Mouse (Mus musculus) kidney, embryonic 14.5 days (tissue): Measurements from ENCODE around the gene Ranbp9. TPM values are rescaled to one million over a fixed set of nuclear protein-coding genes. Genes with fewer than 3 reads are reported as not detected.
A peak's percentile ranks its signal among the peaks of the same experiment; 100 is the strongest.

Experiments
- ATAC-seq: fragments of 200-750 bp; cut with Nextera tagmentation; 2 replicates; pipeline ENCODE4 v1.8.0; 2017; ENCODE audit warnings: moderate number of reproducible peaks, mild to moderate bottlenecking, moderate TSS enrichment, moderate library complexity; ENCODE audit not compliant: low FRiP score, low TSS enrichment
- H3K27ac ChIP-seq: fragments of 300-500 bp; sonication (generic); 2 replicates; pipeline ENCODE4 v1.5.1; 2014; ENCODE audit warnings: low read depth, mild to moderate bottlenecking, low read length, moderate library complexity, mixed read lengths
- H3K27me3 ChIP-seq: fragments of 300-500 bp; sonication (generic); 2 replicates; pipeline ENCODE4 v1.6.1; 2014; ENCODE audit warnings: mild to moderate bottlenecking, low read length; ENCODE audit not compliant: control insufficient read depth, insufficient read depth
- H3K36me3 ChIP-seq: fragments of 300-500 bp; sonication (generic); 2 replicates; pipeline ENCODE4 v1.6.1; 2014; ENCODE audit warnings: low read length, mixed read lengths; ENCODE audit not compliant: control insufficient read depth, insufficient read depth
- H3K4me1 ChIP-seq: fragments of 300-500 bp; sonication (generic); 2 replicates; pipeline ENCODE4 v1.6.1; 2014; ENCODE audit warnings: low read length, mixed read lengths; ENCODE audit not compliant: control insufficient read depth, insufficient read depth
- H3K4me2 ChIP-seq: fragments of 300-500 bp; sonication (generic); replicated peaks from 2 replicates; pipeline ENCODE4 v1.6.1; 2014; ENCODE audit warnings: low read depth, mild to moderate bottlenecking, low read length
- H3K4me3 ChIP-seq: fragments of 300-500 bp; sonication (generic); 2 replicates; pipeline ENCODE4 v1.5.1; 2014; ENCODE audit warnings: mild to moderate bottlenecking, low read length
- H3K9ac ChIP-seq: fragments of 300-500 bp; sonication (generic); 2 replicates; pipeline ENCODE4 v1.6.1; 2014; ENCODE audit warnings: low read depth, mild to moderate bottlenecking, low read length, moderate library complexity
- H3K9me3 ChIP-seq: fragments of 300-500 bp; sonication (generic); 2 replicates; pipeline ENCODE4 v1.6.1; 2016; ENCODE audit warnings: low read length; ENCODE audit not compliant: control insufficient read depth
- WGBS: fragments of 180-500 bp; shearing (Covaris S2); extraction: QIAGEN DNeasy Blood & Tissue Kit; methylation state at CpG from one replicate; pipeline ENCODE4 v1.1.7; 2014; 5-methylcytosine and 5-hydroxymethylcytosine counted together
- polyA plus RNA-seq: library from polyadenylated mRNA; unstranded; fragments of >200 nt; fragmentation: Nextera tagmentation; extraction: Ambion mirVana; gene quantifications from 2 replicates; pipeline ENCODE4 v1.2.1, GENCODE M21; 2014

Gene Ranbp9
- polyA plus RNA-seq, 1 experiment from 2014 or later: 15.1 TPM

- H3K36me3 ChIP-seq: no peaks in the 10 kb centered on the region
- no peak overlapping the region for H3K4me3 ChIP-seq
- H3K9ac ChIP-seq: no peak overlapping the region
- no peak for ATAC-seq
- H3K4me2 ChIP-seq: no peak overlapping the region
- no peaks in the 10 kb centered on the region for H3K27me3 ChIP-seq
- H3K27ac ChIP-seq: no peak overlapping the region
- H3K4me1 ChIP-seq: peaks cover 4% of the 10 kb centered on the region; the same call in 1 of the 2 replicates
- WGBS: 92% methylated on average over 5 of the region's 5 CpGs
- H3K9me3 ChIP-seq: no peaks in the 10 kb centered on the region
These were observed 4.3 kb upstream of the Ranbp9 start for GRCm38 (mm10) chr13:43485278-43485976.

DNA sequence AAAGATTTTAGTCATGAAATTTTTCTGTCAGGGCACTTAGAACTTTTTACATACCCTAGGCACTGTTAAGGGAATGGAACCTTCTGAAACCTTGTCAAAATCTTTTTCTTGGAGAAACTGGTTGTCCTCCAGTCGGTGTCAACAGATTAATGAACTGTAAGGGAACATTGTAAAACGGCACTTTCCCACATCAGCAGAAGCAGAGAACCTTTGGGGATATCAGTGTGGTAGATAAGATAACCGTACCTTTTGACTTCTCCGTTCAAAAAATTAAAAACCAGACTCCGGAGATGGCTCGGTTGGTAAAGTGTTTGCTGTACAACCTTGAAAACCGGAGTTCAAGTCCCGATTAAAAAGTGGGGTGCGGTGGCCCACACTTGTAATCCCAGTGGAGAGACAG is 1.7 kb upstream of the Ranbp9 start:
- ATAC-seq: no peak
- no peak overlapping the region for H3K4me3 ChIP-seq
- no peaks in the 10 kb centered on the region for H3K27me3 ChIP-seq
- H3K9ac ChIP-seq: no peak overlapping the region
- no peak overlapping the region for H3K27ac ChIP-seq
- no peaks in the 10 kb centered on the region for H3K36me3 ChIP-seq
- H3K9me3 ChIP-seq: no peaks in the 10 kb centered on the region
- WGBS: 87% methylated on average over 9 of the region's 9 CpGs
- peaks cover 12% of the 10 kb centered on the region; the same call in 1 of the 2 replicates for H3K4me1 ChIP-seq
- H3K4me2 ChIP-seq: no peak overlapping the region

- H3K9ac ChIP-seq: peak overlapping the region; percentile 99; the same call in 1 of the 2 replicates
- H3K4me2 ChIP-seq: peak overlapping the region; percentile 70
- H3K9me3 ChIP-seq: no peaks in the 10 kb centered on the region
- peak; percentile 47; the same call in 1 of the 2 replicates for ATAC-seq
- peaks cover 13% of the 10 kb centered on the region; the same call in 1 of the 2 replicates for H3K4me1 ChIP-seq
- H3K27ac ChIP-seq: peak overlapping the region; percentile 95; the same call in 1 of the 2 replicates
- H3K27me3 ChIP-seq: no peaks in the 10 kb centered on the region
- H3K4me3 ChIP-seq: peak overlapping the region; percentile 97
- H3K36me3 ChIP-seq: no peaks in the 10 kb centered on the region
- 46% methylated on average over 6 of the region's 6 CpGs for WGBS
These were observed 770 bp upstream of the Ranbp9 start for GRCm38 (mm10) chr13:43481859-43482245.

- no peak for ATAC-seq
- Histone ChIP-seq H3K4me1 (peaks cover 21% of the 10 kb centered on the region; the same call in 1 of the 2 replicates), H3K4me3 (peak overlapping the region; percentile 97), H3K9me3 (no peaks in the 10 kb centered on the region), H3K4me2 (peak overlapping the region; percentile 70), H3K27ac (peak overlapping the region; percentile 99), H3K27me3 (no peaks in the 10 kb centered on the region), H3K9ac (peak overlapping the region; percentile 99), H3K36me3 (no peaks in the 10 kb centered on the region)
- 0% methylated on average over 7 of the region's 67 CpGs for WGBS
These were observed 506 bp downstream of the Ranbp9 start for GRCm38 (mm10) chr13:43480595-43480956.

- peak; percentile 15; the same call in 1 of the 2 replicates for ATAC-seq
- WGBS: under 1% methylated on average over 36 of the region's 36 CpGs
- Histone ChIP-seq H3K9me3 (no peaks in the 10 kb centered on the region), H3K4me2 (peak overlapping the region; percentile 70), H3K27ac (peak overlapping the region; percentile 92), H3K27me3 (no peaks in the 10 kb centered on the region), H3K36me3 (no peaks in the 10 kb centered on the region), H3K4me3 (peak overlapping the region; percentile 97), H3K9ac (peak overlapping the region; percentile 99), H3K4me1 (peaks cover 21% of the 10 kb centered on the region; the same call in 1 of the 2 replicates)
These were observed 1.1 kb downstream of the Ranbp9 start for GRCm38 (mm10) chr13:43479767-43480571.

DNA sequence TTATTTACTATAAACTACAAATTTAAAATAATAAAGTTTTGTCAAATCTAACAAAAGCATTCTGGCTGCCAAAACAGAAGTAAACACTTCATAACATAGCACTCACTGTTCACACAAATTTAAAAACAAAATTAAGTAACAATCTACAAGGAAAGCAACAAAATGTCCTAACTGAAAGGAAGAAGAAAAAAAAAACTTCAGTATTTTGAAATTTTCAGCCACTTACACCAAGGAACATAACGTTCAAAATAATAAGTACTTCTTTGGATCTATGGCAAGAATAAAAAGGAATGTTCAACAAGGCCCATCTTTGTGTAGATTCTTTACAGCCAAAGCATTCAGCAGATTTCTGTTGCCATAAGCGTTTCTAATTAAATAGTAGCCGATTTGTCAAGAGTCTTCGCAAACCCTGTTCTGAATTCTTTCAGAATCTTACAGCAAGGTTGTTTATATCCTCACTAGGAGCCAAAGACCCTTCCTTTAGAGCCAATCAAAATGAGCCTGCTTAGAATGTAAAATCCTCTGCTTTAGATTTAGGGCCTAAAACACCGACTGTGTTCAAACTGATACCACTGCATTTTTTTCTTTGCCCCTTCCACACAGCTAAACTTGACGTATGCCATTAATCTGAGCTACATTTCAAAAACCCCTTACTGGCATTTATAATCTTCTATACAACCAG is 1.9 kb downstream of the Ranbp9 start:
- Histone ChIP-seq H3K27ac (no peak overlapping the region), H3K27me3 (no peaks in the 10 kb centered on the region)
- WGBS: 13% methylated on average over 6 of the region's 6 CpGs

DNA sequence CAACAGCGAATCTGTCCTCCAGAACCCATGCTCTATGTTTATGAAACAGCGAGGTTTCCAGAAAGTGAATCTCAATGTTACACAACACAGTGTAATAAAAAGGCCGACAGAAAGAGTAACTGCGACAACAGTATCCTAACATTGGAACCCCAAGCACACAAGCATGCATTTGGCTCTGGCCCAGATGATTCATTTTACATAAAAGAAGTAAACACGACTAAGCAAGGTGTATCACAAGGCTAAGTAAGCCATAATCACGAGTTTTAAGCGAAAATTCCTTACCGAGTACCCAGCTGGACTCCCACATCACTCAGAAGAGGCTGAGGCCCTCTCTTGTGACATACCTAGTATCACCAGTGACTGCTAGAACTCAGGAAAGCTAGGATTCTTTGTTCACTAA is 2.5 kb downstream of the Ranbp9 start:
- Histone ChIP-seq H3K9ac (peak overlapping the region; percentile 99; the same call in 1 of the 2 replicates), H3K36me3 (no peaks in the 10 kb centered on the region), H3K27me3 (no peaks in the 10 kb centered on the region), H3K4me2 (peak overlapping the region; percentile 70), H3K4me1 (peaks cover 35% of the 10 kb centered on the region), H3K27ac (no peak overlapping the region), H3K9me3 (no peaks in the 10 kb centered on the region), H3K4me3 (peak overlapping the region; percentile 97)
- WGBS: 21% methylated on average over 8 of the region's 8 CpGs
- no peak for ATAC-seq

More for the DNA sequence above, 1.9 kb downstream of the Ranbp9 start:
- Histone ChIP-seq H3K36me3 (no peaks in the 10 kb centered on the region), H3K9ac (peak overlapping the region; percentile 99), H3K4me1 (peaks cover 29% of the 10 kb centered on the region), H3K4me3 (peak overlapping the region; percentile 97), H3K4me2 (peak overlapping the region; percentile 70), H3K9me3 (no peaks in the 10 kb centered on the region)
- ATAC-seq: no peak

DNA sequence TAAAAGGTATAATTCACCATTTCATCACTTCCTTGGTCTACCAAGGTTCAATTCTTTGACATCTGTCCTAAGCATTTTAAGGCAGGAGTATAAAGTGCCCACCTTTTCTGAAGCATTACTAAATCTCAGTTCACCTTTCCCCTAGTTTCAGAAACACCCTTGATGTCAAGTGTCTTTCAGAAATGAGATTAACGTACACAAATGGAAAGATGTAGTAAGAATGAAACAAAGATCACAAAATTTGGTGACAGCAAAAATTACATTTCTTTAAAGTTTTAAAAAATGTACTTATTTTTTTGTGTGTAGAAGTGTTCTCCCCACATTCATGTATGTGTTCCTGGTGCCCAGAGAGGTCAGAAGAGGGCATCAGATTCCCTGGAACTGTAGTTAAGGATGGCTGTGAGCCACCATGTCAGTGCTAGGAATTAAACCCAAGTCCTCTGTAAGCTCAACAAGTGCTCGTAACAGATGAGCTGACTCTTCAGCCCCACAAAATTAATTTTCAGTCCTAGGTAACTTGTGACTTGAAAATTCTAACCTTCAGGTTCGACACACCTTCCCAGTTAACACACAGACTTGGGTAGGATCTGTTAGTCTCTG is 3.9 kb downstream of the Ranbp9 start:
- Histone ChIP-seq H3K27me3 (no peaks in the 10 kb centered on the region), H3K4me3 (no peak overlapping the region), H3K4me1 (peaks cover 35% of the 10 kb centered on the region), H3K27ac (no peak overlapping the region), H3K9ac (no peak overlapping the region), H3K9me3 (no peaks in the 10 kb centered on the region), H3K36me3 (no peaks in the 10 kb centered on the region), H3K4me2 (no peak overlapping the region)
- WGBS: 87% methylated on average over 3 of the region's 3 CpGs
- no peak for ATAC-seq
